Mouse (Mus musculus) small intestine, adult 2 months (tissue): ENCODE results near the gene Ugt2b38.

Source experiments
- CTCF ChIP-seq: fragments of 200-500 bp; IDR thresholded peaks from 2 replicates; pipeline ENCODE4 v1.5.1; 2012; ENCODE audit warnings: low read depth, mild to moderate bottlenecking, control low read depth, inconsistent platforms, low read length, moderate library complexity, mixed read lengths; ENCODE audit not compliant: insufficient replicate concordance, insufficient read length; ENCODE audit errors: extremely low read depth
- POLR2A ChIP-seq: fragments of 200-500 bp; IDR thresholded peaks from 2 replicates; pipeline ENCODE4 v1.6.1; 2012; ENCODE audit warnings: low read depth, mild to moderate bottlenecking, control low read depth, inconsistent platforms, low read length, moderate library complexity

GRCm38 (mm10) chr5:87390818-87391217, 33.2 kb downstream of the Ugt2b38 start:
- TF ChIP-seq CTCF = no peak
- no peak for TF ChIP-seq POLR2A
